Mouse (Mus musculus) megakaryocyte, embryonic 14.5 days (primary cell): ENCODE measurements around the gene Ppp1r16b.

Source experiments
- FLI1 ChIP-seq: IDR thresholded peaks from 2 replicates; pipeline ENCODE4 v1.6.1; 2012; ENCODE audit warnings: low read length, inconsistent platforms, mixed read lengths
- GATA1 ChIP-seq: IDR thresholded peaks from 3 replicates; pipeline ENCODE4 v1.6.1; 2012; ENCODE audit warnings: mixed read lengths, low read length, inconsistent platforms, borderline replicate concordance

DNA sequence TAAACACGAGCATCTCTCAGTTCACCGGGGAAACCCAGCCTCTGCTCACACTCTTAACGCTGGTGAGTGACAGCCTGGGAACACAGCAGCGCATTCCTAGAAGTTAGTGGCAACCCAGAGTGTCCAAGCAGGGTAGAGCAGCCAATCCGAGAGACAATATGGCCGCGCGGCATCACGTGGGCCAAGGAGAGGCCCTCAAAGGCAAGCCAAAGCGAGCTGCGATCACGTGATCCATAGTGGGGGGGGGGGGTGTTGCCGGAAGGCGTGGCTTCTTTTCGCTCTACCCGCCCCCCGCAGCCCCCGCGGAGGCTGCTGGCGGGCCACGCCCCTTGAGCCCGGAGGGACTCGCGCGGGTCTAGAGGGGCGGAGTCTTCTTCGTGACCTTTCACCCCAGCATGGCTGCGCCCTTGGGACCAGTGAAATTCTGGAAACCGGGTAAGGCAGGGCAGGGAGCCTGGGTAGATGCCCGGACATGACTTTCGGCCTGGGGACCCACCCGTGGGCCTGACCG, 129.4 kb downstream of the Ppp1r16b start, which contains the start of gene Dhx35:
- TF ChIP-seq GATA1 (no peak), FLI1 (no peak)
